Mouse (Mus musculus): ENCODE results near the gene Cyp2r1.
A peak's percentile ranks its signal among the peaks of the same experiment; 100 is the strongest.
"Not testable (repeated sequence)": the region's sequence is repeated elsewhere in the genome, so short reads cannot be mapped to it uniquely, and the experiment has no call there.

The Cyp2r1 gene

GRCm38 (mm10) chr7:114562531-114563241, at the start of gene Cyp2r1:
TSS of gene Cyp2r1 (minus strand) at chr7:114562972.
- peak; percentile 92 to 94 for DNase-seq

- not testable (repeated sequence) for DNase-seq
These were observed 31.6 kb upstream of the Cyp2r1 start for GRCm38 (mm10) chr7:114594391-114594790.

- no peak for DNase-seq
These were observed 19.7 kb upstream of the Cyp2r1 start for GRCm38 (mm10) chr7:114582441-114582840.

- DNase-seq = no peak
These were observed 18.4 kb upstream of the Cyp2r1 start for GRCm38 (mm10) chr7:114581200-114581599.

GRCm38 (mm10) chr7:114580426-114580825, 17.7 kb upstream of the Cyp2r1 start:
- DNase-seq = peak in 1 of 2 experiments; percentile 30

GRCm38 (mm10) chr7:114577665-114578064, 14.9 kb upstream of the Cyp2r1 start:
- DNase-seq = no peak

GRCm38 (mm10) chr7:114576931-114577330, 14.2 kb upstream of the Cyp2r1 start:
- no peak for DNase-seq

- DNase-seq = not testable (repeated sequence)
These were observed 11.1 kb upstream of the Cyp2r1 start for GRCm38 (mm10) chr7:114573866-114574265.

- peak; percentile 15 to 51 for DNase-seq
These were observed 26.6 kb downstream of the Cyp2r1 start for GRCm38 (mm10) chr7:114536179-114536578.

- no peak for DNase-seq
These were observed 36.5 kb downstream of the Cyp2r1 start for GRCm38 (mm10) chr7:114526245-114526644.

- no peak for DNase-seq
These were observed 42.6 kb downstream of the Cyp2r1 start for GRCm38 (mm10) chr7:114520122-114520521.

GRCm38 (mm10) chr7:114508879-114509278, 53.9 kb downstream of the Cyp2r1 start:
- DNase-seq = no peak
